Mouse (Mus musculus): ENCODE measurements around the gene Med12l.

Med12l gene

GRCm38 (mm10) chr3:59312610-59313009, 307.0 kb downstream of the Med12l start:
- no peak for DNase-seq (ENCODE audit: low read depth, low spot score)

- DNase-seq (ENCODE audit: low read depth, low spot score): no peak
Observed at GRCm38 (mm10) chr3:59316077-59316476, 310.5 kb downstream of the Med12l start.

- DNase-seq (ENCODE audit: low read depth, low spot score): peak; percentile 53
Observed at GRCm38 (mm10) chr3:59321278-59321876, 315.8 kb downstream of the Med12l start.

GRCm38 (mm10) chr3:59328526-59328925, 322.9 kb downstream of the Med12l start:
- DNase-seq (ENCODE audit: low read depth, low spot score): no peak

- no peak for DNase-seq (ENCODE audit: low read depth, low spot score)
Observed at GRCm38 (mm10) chr3:59341647-59342427, 336.2 kb downstream of the Med12l start.

GRCm38 (mm10) chr3:59343026-59343425, 337.4 kb downstream of the Med12l start:
- no peak for DNase-seq (ENCODE audit: low read depth, low spot score)

GRCm38 (mm10) chr3:59344065-59344905, 338.7 kb downstream of the Med12l start, which contains the start of gene Igsf10:
TSS of gene Igsf10 (minus strand) at chr3:59344394.
- DNase-seq (ENCODE audit: low read depth, low spot score): peak; percentile 88

- DNase-seq (ENCODE audit: low read depth, low spot score): no peak
Observed at GRCm38 (mm10) chr3:59351768-59352167, 346.1 kb downstream of the Med12l start.

GRCm38 (mm10) chr3:59354156-59354555, 348.5 kb downstream of the Med12l start:
- DNase-seq (ENCODE audit: low read depth, low spot score): no peak

GRCm38 (mm10) chr3:59360102-59360501, 354.5 kb downstream of the Med12l start:
- peak; percentile 28 for DNase-seq (ENCODE audit: low read depth, low spot score)

GRCm38 (mm10) chr3:59361895-59362294, 356.3 kb downstream of the Med12l start:
- DNase-seq (ENCODE audit: low read depth, low spot score): no peak

Measured in mesoderm, embryonic 11.5 days (tissue).